Mouse (Mus musculus) G1E (cell line): ENCODE measurements at regions not wholly inside any gene's neighbourhood (a gene's known extent, or its start where the extent isn't known, plus 50 kb on each side); places are given as distances from the start of the nearest gene placed in this dataset.

Experiments used
- CTCF ChIP-seq: IDR thresholded peaks from 2 replicates; pipeline ENCODE4 v1.5.1; 2012; ENCODE audit warnings: low read depth, low read length, inconsistent platforms, mixed read lengths
- GATA1 ChIP-seq: IDR thresholded peaks from 2 replicates; pipeline ENCODE4 v1.6.1; 2012; ENCODE audit warnings: borderline replicate concordance, low read length, inconsistent platforms, mixed read lengths
- GATA2 ChIP-seq: IDR thresholded peaks from 2 replicates; pipeline ENCODE4 v1.6.1; 2012; ENCODE audit warnings: low read depth, low read length, inconsistent platforms, borderline replicate concordance
- POLR2AphosphoS5 ChIP-seq: IDR thresholded peaks from 2 replicates; pipeline ENCODE4 v1.6.1; 2012; ENCODE audit warnings: low read depth, low read length, inconsistent platforms; ENCODE audit not compliant: insufficient replicate concordance
- TAL1 ChIP-seq: conservative IDR thresholded peaks from 2 replicates; pipeline ENCODE4 v1.6.1; 2012; ENCODE audit warnings: low read depth, low read length, inconsistent platforms, mixed read lengths

GRCm38 (mm10) chr14:76798925-76799428, 237.6 kb upstream of the Ccdc122 start:
- TF ChIP-seq CTCF (no peak), GATA1 (no peak), GATA2 (no peak), TAL1 (no peak), POLR2AphosphoS5 (no peak)
